Comparison of ENCODE assay signal across 27 mouse cellular contexts in the genomic region with DNA sequence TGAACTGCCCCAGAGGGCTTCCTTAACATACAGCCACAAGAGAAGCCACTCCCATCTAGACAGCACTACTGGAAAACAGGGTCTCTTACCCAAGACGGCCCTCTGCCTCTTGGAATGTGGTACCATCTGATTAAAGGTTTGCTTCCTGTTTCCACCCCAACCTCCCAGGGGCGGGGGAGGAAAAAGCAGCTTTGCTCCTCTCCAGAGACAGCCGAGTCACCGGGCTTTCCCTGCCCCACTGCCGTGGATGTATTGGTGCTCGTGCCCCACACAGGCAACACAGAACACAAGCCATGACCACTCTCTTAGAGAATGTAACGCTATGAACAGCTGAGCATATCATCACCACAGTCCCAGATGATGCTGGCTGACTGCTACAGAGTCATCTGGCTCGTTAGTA. TPM values are rescaled to one million over a fixed set of nuclear protein-coding genes. Genes with fewer than 3 reads are reported as not detected.
DNase-seq lines count a peak whose midpoint lies in the region; ATAC-seq and TF ChIP-seq lines count a peak whose summit lies in the region.
"Had no signal": no experiment of that assay in that cellular context is flagged by ENCODE, and none has a peak within 500 bp of the region (broad histone marks: within the 10 kb centered on the region; RNA-seq: fewer than 3 reads in every experiment).

No protein-coding gene starts in this region.

- intact Hi-C loops in heart, postnatal 25 days (cut with DNase I) = no loop called here

- CTCF ChIA-PET in Patski (lab: Charles Lee) = interaction anchor here (0.8 kb wide), 1 partner anchor 9 kb away, joined by 3 read pairs; no protein-coding TSS in a partner anchor

- TF ChIP-seq POLR2A in cerebellum, adult 2 months (IDR thresholded peaks at IDR 0.05; ENCODE audit: borderline replicate concordance, insufficient read depth, low read length) = no peak

- WGBS in heart, embryonic 12.5 days = 41% methylated on average over 8 of the region's 8 CpGs
- WGBS in midbrain, embryonic 16.5 days = 79% methylated on average over 8 of the region's 8 CpGs
- 81% methylated on average over 8 of the region's 8 CpGs for WGBS in cerebellum, adult 2 months

- 0 out of 2 replicates have a peak, but pooled peaks have one; percentile 22 for ATAC-seq in heart, embryonic 12.5 days (ENCODE audit: insufficient number of reproducible peaks, low FRiP score)
- ATAC-seq in G1E (ENCODE audit: extremely low read depth, insufficient number of reproducible peaks, low FRiP score, poor library complexity, severe bottlenecking) (peak; percentile 50; the same call in 1 of the 2 replicates), Patski (peak; percentile 84)
- no peak for ATAC-seq in midbrain, embryonic 16.5 days
- ATAC-seq: activated CD4-positive, CD25-positive, alpha-beta regulatory T cell, adult 4 months; CD4-positive, CD25-positive, alpha-beta regulatory T cell, adult 4 months; forebrain, postnatal 0 days; intestine, postnatal 0 days had no signal

- no peak for DNase-seq in heart, postnatal 25 days (ENCODE audit: low spot score)
- DNase-seq in G1E (ENCODE audit: low spot score) (no peak), Patski (ENCODE audit: low read depth, low spot score) (peak; percentile 35)
- no peak for DNase-seq in spleen, postnatal 36 days (ENCODE audit: low spot score in 2 of 2)
- no peak for DNase-seq in cerebellum, adult 2 months
- DNase-seq: adrenal gland, postnatal 10 days; cerebellum, adult 11 months; cerebellum, adult 9-11 months; forebrain, postnatal 0 days; gastrocnemius, postnatal 10 days; kidney, adult 9 months; kidney, postnatal 10 days; lung, embryonic 14.5 days; lung, postnatal 14 days; retina, postnatal 1 day; right cerebral cortex, postnatal 14 days had no signal

- POLR2A ChIA-PET in Patski (lab: Charles Lee) = no interaction called here

- TF ChIP-seq CTCF in G1E (IDR thresholded peaks at IDR 0.05; ENCODE audit: low read depth, low read length) (no peak), Patski (IDR thresholded peaks at IDR 0.05) (no peak)
- TF ChIP-seq CTCF in cerebellum, adult 2 months (IDR thresholded peaks at IDR 0.05; ENCODE audit: borderline replicate concordance, insufficient read depth, low read depth, low read length) = no peak

- no peaks in the 10 kb centered on the region for H3K27me3 ChIP-seq in heart, embryonic 12.5 days (replicated peaks)
- H3K27me3 ChIP-seq in G1E (ENCODE audit: insufficient read depth, low read length) = no peaks in the 10 kb centered on the region
- H3K27me3 ChIP-seq in Patski = no peaks in the 10 kb centered on the region
- H3K27me3 ChIP-seq in midbrain, embryonic 16.5 days (ENCODE audit: control insufficient read depth, insufficient read depth, low read depth, low read length) = no peaks in the 10 kb centered on the region
- no peaks in the 10 kb centered on the region for H3K27me3 ChIP-seq in cerebellum, adult 2 months (ENCODE audit: control insufficient read depth, insufficient read depth, low read length)
- H3K27me3 ChIP-seq: forebrain, embryonic 12.5 days; limb, embryonic 12.5 days; liver, embryonic 15.5 days; midbrain, embryonic 12.5 days; stomach, embryonic 15.5 days had no signal

- H3K9me3 ChIP-seq in heart, embryonic 12.5 days (replicated peaks) = no peaks in the 10 kb centered on the region
- H3K9me3 ChIP-seq in G1E (replicated peaks) = no peaks in the 10 kb centered on the region
- no peaks in the 10 kb centered on the region for H3K9me3 ChIP-seq in midbrain, embryonic 16.5 days (replicated peaks; ENCODE audit: control insufficient read depth, low read length, poor library complexity, severe bottlenecking)
- H3K9me3 ChIP-seq: forebrain, embryonic 12.5 days; limb, embryonic 12.5 days; liver, embryonic 15.5 days; midbrain, embryonic 12.5 days; stomach, embryonic 15.5 days had no signal

- no peak overlapping the region for H3K27ac ChIP-seq in heart, embryonic 12.5 days (ENCODE audit: poor library complexity, severe bottlenecking)
- H3K27ac ChIP-seq in midbrain, embryonic 16.5 days (ENCODE audit: low read length) = no peak overlapping the region
- H3K27ac ChIP-seq in cerebellum, adult 2 months (ENCODE audit: insufficient read depth, low read length) = no peak overlapping the region
- H3K27ac ChIP-seq: forebrain, embryonic 12.5 days; hindbrain, embryonic 14.5 days; limb, embryonic 12.5 days; liver, embryonic 15.5 days; midbrain, embryonic 12.5 days; stomach, embryonic 15.5 days had no signal

- no peak overlapping the region for H3K4me2 ChIP-seq in heart, embryonic 12.5 days
- no peak overlapping the region for H3K4me2 ChIP-seq in midbrain, embryonic 16.5 days (ENCODE audit: low read length)
- H3K4me2 ChIP-seq: forebrain, embryonic 12.5 days; hindbrain, embryonic 14.5 days; limb, embryonic 12.5 days; liver, embryonic 15.5 days; lung, embryonic 14.5 days; midbrain, embryonic 12.5 days; stomach, embryonic 15.5 days had no signal

- H3K4me3 ChIP-seq in heart, embryonic 12.5 days = no peak overlapping the region
- no peak overlapping the region for H3K4me3 ChIP-seq in G1E (ENCODE audit: low read depth, low read length)
- H3K4me3 ChIP-seq in midbrain, embryonic 16.5 days (ENCODE audit: low read depth, low read length) = no peak overlapping the region
- H3K4me3 ChIP-seq in cerebellum, adult 2 months (replicated peaks; ENCODE audit: insufficient read depth, low read depth, low read length) = no peak overlapping the region
- H3K4me3 ChIP-seq: forebrain, embryonic 12.5 days; limb, embryonic 12.5 days; liver, embryonic 15.5 days; midbrain, embryonic 12.5 days; stomach, embryonic 15.5 days had no signal

- H3K4me1 ChIP-seq in heart, embryonic 12.5 days (replicated peaks) = peaks cover 22% of the 10 kb centered on the region
- H3K4me1 ChIP-seq in G1E (ENCODE audit: insufficient read depth, low read depth, low read length) = peaks cover 6% of the 10 kb centered on the region; the same call in 1 of the 2 replicates
- H3K4me1 ChIP-seq in midbrain, embryonic 16.5 days (ENCODE audit: control insufficient read depth, insufficient read depth, low read length) = no peaks in the 10 kb centered on the region
- H3K4me1 ChIP-seq in cerebellum, adult 2 months (ENCODE audit: control insufficient read depth, insufficient read depth, low read length) = no peaks in the 10 kb centered on the region
- H3K4me1 ChIP-seq: forebrain, embryonic 12.5 days; limb, embryonic 12.5 days; midbrain, embryonic 12.5 days; stomach, embryonic 15.5 days had no signal

- H3K9ac ChIP-seq in heart, embryonic 12.5 days = no peak overlapping the region
- H3K9ac ChIP-seq in midbrain, embryonic 16.5 days (ENCODE audit: low read depth, low read length) = no peak overlapping the region
- H3K9ac ChIP-seq: forebrain, embryonic 12.5 days; forebrain, postnatal 0 days; hindbrain, embryonic 14.5 days; limb, embryonic 12.5 days; liver, embryonic 15.5 days; lung, embryonic 14.5 days; midbrain, embryonic 12.5 days; stomach, embryonic 15.5 days had no signal

- H3K36me3 ChIP-seq in heart, embryonic 12.5 days = peaks cover 63% of the 10 kb centered on the region
- peaks cover 91% of the 10 kb centered on the region for H3K36me3 ChIP-seq in G1E (replicated peaks)
- peaks cover 36% of the 10 kb centered on the region for H3K36me3 ChIP-seq in midbrain, embryonic 16.5 days (ENCODE audit: control insufficient read depth, insufficient read depth, low read length)

- in situ Hi-C loops in Patski (cut with MboI; ENCODE audit: low pct_unique_long_range_greater_than_20kb) = no loop called here

RNA-seq across cellular contexts. Expression of a gene that starts 11.3 kb away (rescaled TPM):
- 9.0 and 10.7 TPM in 2 replicates for polyA plus RNA-seq in heart, embryonic 12.5 days (2016; fragmentation: Nextera tagmentation; extraction: Ambion mirVana)
- 1 to 10 TPM; 3.7 to 4.0 TPM for total RNA-seq in heart, postnatal 25 days (2021)
- 17.9 and 18.7 TPM in 2 replicates for total RNA-seq in G1E (2014; fragmentation: Nextera tagmentation)
- total RNA-seq in G1E (2017) = 11.8 and 12.0 TPM in 2 replicates
- 4.8 and 4.9 TPM in 2 replicates for polyA plus RNA-seq in G1E (2012)
- polyA plus RNA-seq in Patski (2021) = 11.9 TPM
- 19.8 and 21.7 TPM in 2 replicates for polyA plus RNA-seq in midbrain, embryonic 16.5 days (2015; fragmentation: Nextera tagmentation; extraction: Ambion mirVana)
- polyA plus RNA-seq in cerebellum, adult 2 months (2012; rRNA removed) = 18.7 and 20.4 TPM in 2 replicates

RNA-seq across cellular contexts. Expression of a gene that starts 11.3 kb away (rescaled TPM):
- 59.4 and 61.3 TPM in 2 replicates for polyA plus RNA-seq in heart, embryonic 12.5 days (2016; fragmentation: Nextera tagmentation; extraction: Ambion mirVana)
- 10 to 100 TPM; 14.4 to 15.8 TPM for total RNA-seq in heart, postnatal 25 days (2021)
- total RNA-seq in G1E (2014; fragmentation: Nextera tagmentation) (123 and 128 TPM in 2 replicates), G1E (2017) (65.1 and 82.4 TPM in 2 replicates)
- polyA plus RNA-seq in G1E (2012) (119 and 125 TPM in 2 replicates), Patski (2021) (36.6 TPM)
- polyA plus RNA-seq in midbrain, embryonic 16.5 days (2015; fragmentation: Nextera tagmentation; extraction: Ambion mirVana) = 35.4 and 41.9 TPM in 2 replicates
- 19.5 and 20.0 TPM in 2 replicates for polyA plus RNA-seq in cerebellum, adult 2 months (2012; rRNA removed)

RNA-seq across cellular contexts. Expression of a gene that starts 49.3 kb away (rescaled TPM):
- 16.4 and 18.6 TPM in 2 replicates for polyA plus RNA-seq in heart, embryonic 12.5 days (2016; fragmentation: Nextera tagmentation; extraction: Ambion mirVana)
- total RNA-seq in heart, postnatal 25 days (2021) = 1 to 10 TPM; 6.3 to 7.7 TPM
- not detected in 2 replicates for total RNA-seq in G1E (2014; fragmentation: Nextera tagmentation)
- total RNA-seq in G1E (2017) = 0.12 and 0.60 TPM in 2 replicates
- polyA plus RNA-seq in G1E (2012) = not detected in 2 replicates
- polyA plus RNA-seq in Patski (2021) = 12.7 TPM
- polyA plus RNA-seq in midbrain, embryonic 16.5 days (2015; fragmentation: Nextera tagmentation; extraction: Ambion mirVana) = 1,570 and 1,631 TPM in 2 replicates
- polyA plus RNA-seq in cerebellum, adult 2 months (2012; rRNA removed) = 1,023 and 1,122 TPM in 2 replicates

RNA-seq across cellular contexts. Expression of a gene that starts 51.0 kb away (rescaled TPM):
- 45.7 and 48.6 TPM in 2 replicates for polyA plus RNA-seq in heart, embryonic 12.5 days (2016; fragmentation: Nextera tagmentation; extraction: Ambion mirVana)
- 10 to 100 TPM; 12.5 to 14.3 TPM for total RNA-seq in heart, postnatal 25 days (2021)
- total RNA-seq in G1E (2014; fragmentation: Nextera tagmentation) = 34.0 and 34.2 TPM in 2 replicates
- 50.2 and 57.4 TPM in 2 replicates for total RNA-seq in G1E (2017)
- polyA plus RNA-seq in G1E (2012) = 30.5 and 34.1 TPM in 2 replicates
- 63.1 TPM for polyA plus RNA-seq in Patski (2021)
- polyA plus RNA-seq in midbrain, embryonic 16.5 days (2015; fragmentation: Nextera tagmentation; extraction: Ambion mirVana) = 92.9 and 94.6 TPM in 2 replicates
- 56.0 and 57.8 TPM in 2 replicates for polyA plus RNA-seq in cerebellum, adult 2 months (2012; rRNA removed)

Comparison
In these comparisons a context has a peak if more than half of its experiments do, and no peak if none do; other contexts are left out.
1. RNA of a gene that starts 49.3 kb away (polyA plus RNA-seq): 1,570 to 1,631 TPM in midbrain, embryonic 16.5 days and 1,023 to 1,122 TPM in cerebellum, adult 2 months; 16.4 to 18.6 TPM in heart, embryonic 12.5 days, 12.7 TPM in Patski (single experiment) and not detected in G1E; every median in the first group is over 10 times any median in the second.